Mouse (Mus musculus) large intestine, adult 2 months (tissue): ENCODE data around the gene Trim56. TPM values are rescaled to one million over a fixed set of nuclear protein-coding genes. Genes with fewer than 3 reads are reported as not detected.
"Not testable (repeated sequence)": the region's sequence is repeated elsewhere in the genome, so short reads cannot be mapped to it uniquely, and the experiment has no call there.

Experiments used
- DNase-seq: peaks from one replicate; pipeline ENCODE4 v3.0.0-alpha.2; 2012; ENCODE audit warnings: low read depth, low spot score
- WGBS: fragments of 180-500 bp; shearing (Covaris S2); methylation state at CpG from one replicate; pipeline ENCODE4 v1.1.7; 2018; 5-methylcytosine and 5-hydroxymethylcytosine counted together
- polyA plus RNA-seq: library from polyadenylated mRNA; depleted of rRNA; stranded (reverse); fragments of >200 nt; gene quantifications from 2 replicates; pipeline ENCODE4 v1.2.3, GENCODE M21; 2012; rRNA removed

The Trim56 gene
- 5.7 and 14.5 TPM in 2 replicates for polyA plus RNA-seq

- no peak for DNase-seq
- 7% methylated on average over 29 of the region's 29 CpGs for WGBS
These were observed at the start of gene Trim56 for GRCm38 (mm10) chr5:137115866-137116847. Gene Trim56 (minus strand): TSS chr5:137116209.

DNA sequence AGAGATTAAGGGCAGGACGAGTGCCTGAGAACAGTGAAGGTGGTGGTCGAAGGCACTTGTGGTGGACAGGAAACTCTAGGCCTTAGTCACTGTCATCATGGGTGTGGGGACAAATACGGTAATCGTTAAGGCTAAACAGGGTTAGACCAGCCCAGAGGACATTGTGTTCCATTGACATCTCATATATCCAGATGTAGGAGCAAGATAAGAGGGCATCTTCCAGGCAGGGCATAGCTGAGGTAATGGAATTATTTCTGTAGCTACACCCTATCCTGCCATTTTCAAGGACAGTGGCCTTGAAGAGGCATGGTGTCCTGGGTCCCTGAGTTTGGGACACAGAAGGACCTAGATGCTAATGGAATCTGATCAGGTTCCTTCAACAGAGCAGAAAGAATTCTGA, 45.8 kb upstream of the Trim56 start:
- 64% methylated on average over 4 of the region's 4 CpGs for WGBS
- no peak for DNase-seq

DNA sequence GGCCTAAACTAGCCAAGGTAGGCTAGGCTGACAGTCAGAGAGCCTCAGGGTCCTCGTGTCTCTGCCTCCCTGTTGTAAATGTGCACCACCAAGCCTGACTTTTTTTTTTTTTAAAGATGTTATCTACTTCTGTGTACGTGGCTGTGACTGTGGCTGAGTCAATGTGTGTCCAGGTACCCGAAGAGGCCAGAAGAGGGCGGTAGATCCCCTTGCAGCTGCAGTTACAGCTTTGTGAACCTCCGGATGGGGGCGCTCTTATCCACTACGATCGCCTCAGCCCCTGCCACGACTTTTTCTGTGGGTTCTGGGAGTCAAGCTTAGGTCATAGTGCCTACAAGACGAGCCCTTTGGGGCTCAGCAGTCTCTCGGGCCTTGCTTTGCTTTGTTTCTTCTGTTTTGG, 43.5 kb upstream of the Trim56 start:
- no peak for DNase-seq
- WGBS, result 13% methylated on average over 11 of the region's 11 CpGs

DNA sequence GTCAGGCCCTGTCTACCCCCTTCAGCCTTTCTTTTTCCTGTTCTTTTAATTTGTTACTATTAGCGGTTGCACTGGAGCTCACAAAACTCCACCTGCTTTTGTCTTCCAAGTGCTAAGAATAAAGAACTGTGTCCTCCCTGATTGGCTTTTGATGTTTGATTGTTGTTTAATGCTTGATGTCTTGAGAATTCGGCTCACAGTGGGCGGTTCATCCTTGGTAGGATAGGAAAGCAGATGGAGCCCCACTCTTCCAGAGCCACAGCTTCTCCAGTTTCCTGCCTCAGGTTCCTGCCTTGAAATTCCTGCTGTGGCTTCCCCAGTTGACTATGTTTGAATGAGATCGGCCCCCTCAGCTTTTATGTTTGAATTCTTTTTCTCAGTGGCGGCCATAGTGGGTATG, 37.3 kb upstream of the Trim56 start:
- 91% methylated on average over 5 of the region's 5 CpGs for WGBS
- DNase-seq, result no peak

- 52% methylated on average over 2 of the region's 2 CpGs for WGBS
- DNase-seq, result no peak
These were observed 36.6 kb upstream of the Trim56 start for GRCm38 (mm10) chr5:137152623-137153022.

GRCm38 (mm10) chr5:137149272-137149882, 33.4 kb upstream of the Trim56 start, which contains the start of gene Muc3:
Gene Muc3 (minus strand): TSS chr5:137149322.
- not testable (repeated sequence) for DNase-seq

GRCm38 (mm10) chr5:137140836-137141235, 24.8 kb upstream of the Trim56 start:
- DNase-seq, result no peak
- 10% methylated on average over 3 of the region's 3 CpGs for WGBS

DNA sequence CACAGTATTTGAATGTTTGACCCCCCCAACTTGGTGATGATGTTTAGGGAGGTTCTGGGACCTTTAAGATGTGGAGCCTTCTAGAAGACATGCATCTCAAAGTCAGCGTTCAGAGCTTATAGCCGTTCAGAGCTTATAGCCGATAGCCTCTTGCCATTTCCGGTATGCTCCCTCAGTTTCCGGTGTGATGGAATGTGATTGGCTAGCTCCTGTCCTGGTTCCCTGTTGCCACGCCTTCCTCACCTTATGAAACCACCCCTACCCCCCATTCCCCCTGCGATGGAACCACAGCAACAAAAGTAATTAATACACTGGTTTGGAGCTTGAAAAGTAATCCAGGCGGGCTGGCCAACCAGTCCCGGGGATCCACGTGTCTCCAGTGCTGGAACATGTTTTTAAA, 23.0 kb upstream of the Trim56 start:
- no peak for DNase-seq
- 85% methylated on average over 10 of the region's 10 CpGs for WGBS

- 61% methylated on average over 11 of the region's 11 CpGs for WGBS
- no peak for DNase-seq
These were observed 18.9 kb upstream of the Trim56 start for GRCm38 (mm10) chr5:137134959-137135358.

DNA sequence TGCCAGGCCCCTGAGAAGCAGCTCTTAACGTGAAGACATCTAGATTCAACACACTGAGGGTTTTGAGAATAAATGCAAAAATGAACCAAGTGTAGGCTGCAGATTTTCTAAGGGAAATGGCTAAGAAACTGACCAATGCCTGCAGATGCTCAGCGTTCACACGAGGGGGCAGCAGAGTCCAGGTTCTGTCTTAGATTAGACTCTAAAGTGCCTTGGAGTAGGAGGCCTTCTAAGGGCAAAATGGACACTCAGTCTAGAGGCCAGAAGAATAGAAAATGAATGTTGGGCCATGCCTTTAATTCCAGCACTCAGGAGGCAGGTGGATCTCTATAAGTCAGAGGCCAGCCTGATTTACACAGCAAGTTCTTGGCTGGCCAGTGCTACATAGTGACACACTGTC, 15.5 kb upstream of the Trim56 start:
- no peak for DNase-seq
- 0% methylated on average over 3 of the region's 3 CpGs for WGBS

GRCm38 (mm10) chr5:137129281-137129680, 13.3 kb upstream of the Trim56 start:
- DNase-seq, result no peak
- 47% methylated on average over 5 of the region's 5 CpGs for WGBS

DNA sequence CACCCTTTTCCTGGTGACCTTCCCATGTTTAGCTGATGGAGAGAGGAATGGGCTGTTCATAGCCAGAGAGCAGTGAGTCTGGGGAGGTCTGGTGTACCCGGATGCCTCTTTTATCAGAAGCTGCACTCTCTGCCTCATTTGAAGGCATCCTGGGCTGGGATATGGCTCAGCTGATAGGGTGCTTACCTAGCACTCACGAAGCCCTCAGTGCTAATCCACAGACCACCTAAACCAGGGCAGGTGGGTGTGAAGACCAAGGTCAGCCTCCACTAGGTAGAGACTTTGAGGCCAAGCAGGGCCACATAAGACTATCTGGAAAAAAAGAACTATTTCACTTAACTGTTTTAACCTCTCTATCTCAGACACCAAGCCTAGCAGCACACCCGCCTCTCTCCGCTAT, 7.5 kb upstream of the Trim56 start:
- 82% methylated on average over 4 of the region's 4 CpGs for whole genome bisulfite sequencing

DNA sequence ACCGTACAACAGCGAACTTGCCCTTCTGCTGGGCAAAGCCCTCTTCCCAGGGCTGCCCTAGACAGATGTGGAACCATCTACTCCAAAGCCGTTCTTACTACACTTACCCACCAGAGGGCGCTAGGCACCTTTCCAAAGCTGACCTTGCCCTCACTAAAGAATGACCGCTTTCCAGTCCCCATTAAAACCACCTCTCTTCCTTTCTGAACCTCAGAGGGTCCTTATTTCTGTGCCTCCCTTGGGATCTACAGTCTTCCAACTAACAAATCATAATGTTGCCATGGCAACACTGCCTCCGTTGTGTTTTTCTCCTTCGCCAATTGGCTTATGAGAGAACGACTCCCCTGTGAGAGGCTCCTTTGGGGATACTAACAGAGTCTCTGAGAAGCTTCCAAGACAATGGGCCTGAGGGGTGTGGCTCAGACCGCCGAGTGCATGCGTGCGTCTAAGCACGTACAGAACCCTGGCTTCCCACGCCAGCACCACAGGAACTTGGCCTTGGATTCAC, 6.7 kb upstream of the Trim56 start:
- WGBS, result 14% methylated on average over 14 of the region's 14 CpGs
- DNase-seq, result peak; percentile 45

More for the DNA sequence above, 7.5 kb upstream of the Trim56 start:
- DNase-seq, result no peak

DNA sequence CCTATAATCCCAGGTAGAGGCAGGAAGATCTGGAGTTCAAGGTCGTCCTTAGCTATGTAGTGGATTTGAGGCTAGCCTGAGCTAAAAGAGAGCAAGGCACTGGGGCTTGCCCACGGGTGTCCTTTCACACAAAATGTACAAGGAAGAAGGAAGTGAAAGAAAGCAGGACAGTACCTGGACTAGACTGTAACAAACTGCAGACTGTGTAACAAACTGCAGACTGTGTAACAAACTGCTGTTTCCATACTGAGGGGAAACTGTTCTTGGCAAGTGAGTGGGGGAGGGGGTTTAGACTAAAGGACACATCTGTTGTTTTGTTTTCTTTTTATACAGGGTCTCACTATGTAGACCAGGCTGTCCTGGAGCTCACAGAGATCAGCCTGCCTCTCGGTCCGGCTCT, 5.3 kb upstream of the Trim56 start:
- no peak for DNase-seq
- 64% methylated on average over 4 of the region's 4 CpGs for WGBS

- WGBS, result 93% methylated on average over 4 of the region's 4 CpGs
- DNase-seq, result no peak
These were observed 2.9 kb upstream of the Trim56 start for GRCm38 (mm10) chr5:137118878-137119277.

DNA sequence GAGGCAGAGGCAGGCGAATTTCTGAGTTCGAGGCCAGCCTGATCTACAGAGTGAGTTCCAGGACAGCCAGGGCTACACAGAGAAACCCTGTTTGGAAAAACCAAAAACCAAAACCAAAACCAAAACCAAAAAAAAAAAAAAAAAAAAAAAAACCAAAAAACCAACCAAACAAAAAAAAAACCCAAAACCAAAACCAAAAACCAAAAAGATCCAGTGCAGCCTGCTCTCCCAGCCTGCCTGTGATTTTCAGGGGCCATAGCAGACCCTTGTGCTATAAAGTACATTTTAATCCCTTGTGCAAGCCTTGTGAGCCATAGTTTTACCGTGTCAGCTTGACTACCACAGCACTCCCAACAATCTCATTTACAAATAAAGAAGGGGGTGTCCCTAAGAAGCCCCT, 2.0 kb upstream of the Trim56 start:
- DNase-seq, result not testable (repeated sequence)
- WGBS, result 89% methylated on average over 3 of the region's 3 CpGs

DNA sequence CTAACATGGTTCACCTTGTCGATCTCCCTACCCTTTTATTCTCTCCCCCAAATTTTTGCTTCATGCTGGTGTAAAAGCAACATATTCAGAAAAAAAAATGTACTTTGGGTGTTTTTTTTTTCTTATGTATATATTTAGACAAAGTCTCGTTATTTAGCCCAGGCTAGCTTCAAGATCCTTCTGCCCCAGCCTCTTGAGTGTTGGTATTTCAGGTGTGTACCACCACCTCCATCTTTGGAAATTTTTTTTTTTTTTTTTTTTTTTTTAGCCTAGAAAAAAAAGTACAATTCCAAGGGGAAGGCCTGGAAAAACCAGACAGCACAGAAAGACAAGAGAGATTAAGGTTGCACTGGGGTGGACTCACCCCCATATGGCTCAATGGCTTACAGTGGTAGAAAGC, 978 bp upstream of the Trim56 start:
- 85% methylated on average over 2 of the region's 2 CpGs for WGBS
- no peak for DNase-seq

DNA sequence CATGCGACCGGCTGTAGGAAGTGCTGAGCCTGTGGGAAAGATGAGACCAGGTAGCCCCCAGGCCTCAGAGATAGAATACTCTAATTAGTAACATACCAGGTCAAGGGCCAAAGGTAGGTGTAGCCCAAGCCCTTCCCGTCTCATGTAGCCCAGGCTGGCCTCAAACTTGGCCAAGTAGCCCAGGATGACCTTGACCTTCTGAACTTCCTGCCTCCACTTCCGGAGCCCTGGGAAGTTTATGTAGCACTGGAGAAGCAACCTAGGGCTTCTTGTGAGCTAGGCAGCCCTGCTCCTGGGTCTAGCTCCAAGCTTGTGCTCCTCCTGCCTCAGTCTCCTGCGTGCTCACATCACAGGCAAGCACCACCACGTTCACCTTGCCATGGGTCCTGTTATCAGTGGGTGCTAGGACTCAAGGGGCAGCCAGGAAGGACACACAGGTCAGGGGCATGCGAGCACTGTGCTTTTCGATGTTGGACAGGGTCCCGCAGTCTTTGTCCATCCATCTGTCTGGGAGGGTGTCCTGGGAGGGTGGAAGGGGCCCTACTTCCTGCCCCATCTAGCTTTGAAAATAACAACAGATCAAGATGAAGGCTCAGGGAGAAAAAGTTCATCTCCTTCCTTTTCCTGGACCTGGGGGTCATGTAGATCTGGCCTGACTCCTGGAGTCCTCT, 983 bp downstream of the Trim56 start:
- WGBS, result 70% methylated on average over 9 of the region's 9 CpGs
- no peak for DNase-seq

GRCm38 (mm10) chr5:137111542-137112408, 4.2 kb downstream of the Trim56 start:
- no peak for DNase-seq
- 90% methylated on average over 5 of the region's 5 CpGs for WGBS
